Mouse (Mus musculus) megakaryocyte, embryonic 14.5 days (primary cell): ENCODE measurements around the gene Hc.

Source experiments
- FLI1 ChIP-seq: IDR thresholded peaks from 2 replicates; pipeline ENCODE4 v1.6.1; 2012; ENCODE audit warnings: low read length, inconsistent platforms, mixed read lengths
- GATA1 ChIP-seq: IDR thresholded peaks from 3 replicates; pipeline ENCODE4 v1.6.1; 2012; ENCODE audit warnings: mixed read lengths, low read length, inconsistent platforms, borderline replicate concordance

DNA sequence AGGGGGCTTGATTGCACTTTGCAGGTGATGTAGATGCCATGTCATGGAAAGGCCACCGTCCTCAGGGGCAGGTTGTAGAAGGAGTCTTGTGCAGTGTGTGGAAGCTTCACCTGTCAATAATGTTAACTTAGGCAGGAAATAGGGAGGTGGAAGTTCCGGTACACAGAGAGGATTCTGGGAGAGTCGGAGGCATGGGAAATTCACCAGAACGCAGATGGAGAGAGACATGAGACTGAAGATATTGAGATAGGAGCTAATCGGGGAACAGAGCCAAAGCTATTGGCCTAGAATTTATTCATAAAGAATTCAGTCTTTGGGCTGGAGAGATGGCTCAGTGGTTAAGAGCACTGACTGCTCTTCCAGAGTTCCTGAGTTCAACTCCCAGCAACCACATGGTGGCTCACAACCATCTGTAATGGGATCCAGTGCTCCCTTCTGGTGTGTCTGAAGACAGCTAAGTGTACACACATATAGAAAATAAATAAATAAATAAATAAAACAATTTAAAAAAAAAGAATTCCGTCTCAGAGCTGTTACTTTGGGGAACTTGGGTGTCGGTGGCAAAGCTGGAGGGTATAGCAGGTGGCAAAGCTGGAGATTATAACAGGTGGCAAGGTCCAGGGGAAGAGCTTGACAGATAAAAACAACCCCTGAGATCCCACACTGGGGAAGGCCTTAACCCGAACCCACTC lies 94.8 kb downstream of the Hc start:
- TF ChIP-seq GATA1 (no peak), FLI1 (no peak)
